Mouse (Mus musculus) bone marrow, adult 2 months (tissue): ENCODE data around the gene Adamts20.

Experiments
- CTCF ChIP-seq: fragments of 200-500 bp; IDR thresholded peaks from 2 replicates; pipeline ENCODE4 v1.5.1; 2011; ENCODE audit warnings: low read length, control low read depth; ENCODE audit not compliant: control insufficient read depth, insufficient read depth
- POLR2A ChIP-seq: fragments of 200-500 bp; IDR thresholded peaks from 2 replicates; pipeline ENCODE4 v1.6.1; 2011; ENCODE audit warnings: low read depth, mild to moderate bottlenecking, control low read depth, low read length, borderline replicate concordance; ENCODE audit not compliant: control insufficient read depth

- TF ChIP-seq CTCF = peak; percentile 85
- TF ChIP-seq POLR2A = no peak
These were observed 199.6 kb downstream of the Adamts20 start for GRCm38 (mm10) chr15:94265630-94266029.
